Mouse (Mus musculus) c-Kit-negative CD71-positive TER-119-positive erythroid progenitor cells, embryonic 14.5 days (primary cell): Measurements from ENCODE around the gene Gm28870.
"Not testable (repeated sequence)": the region's sequence is repeated elsewhere in the genome, so short reads cannot be mapped to it uniquely, and the experiment has no call there.

Experiments used
- DNase-seq: peaks from one replicate; pipeline ENCODE4 v3.0.0-alpha.2; 2013; ENCODE audit warnings: low read depth, low spot score

Gm28870 gene

DNA sequence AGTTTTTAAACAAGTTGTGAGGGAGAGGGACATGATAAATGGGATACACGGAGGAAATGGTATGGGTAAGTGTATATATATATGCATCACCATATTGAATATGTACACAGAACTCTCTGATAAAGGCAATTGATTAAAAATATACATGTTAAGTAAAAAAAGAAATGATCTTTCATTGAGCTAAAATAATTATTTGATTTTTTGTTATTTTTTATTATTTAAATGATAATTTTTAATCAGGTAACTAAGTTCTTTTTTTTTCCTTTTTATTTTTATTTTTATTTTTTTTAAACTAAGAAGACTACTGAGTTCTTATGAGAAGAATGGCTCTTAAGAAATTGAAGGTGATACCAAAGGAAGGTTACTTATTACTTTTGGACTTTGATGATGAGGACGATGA lies at the start of gene Gm28870:
TSS of gene Gm28870 (plus strand) at position 301 of the 400 bp plus-strand sequence.
- DNase-seq = not testable (repeated sequence)
